Mouse (Mus musculus): Measurements from ENCODE around the gene Sncb.
A peak's percentile ranks its signal among the peaks of the same experiment; 100 is the strongest.

Gene Sncb

GRCm38 (mm10) chr13:54781086-54781485 lies 14.7 kb upstream of the Sncb start:
- peak; percentile 29 for DNase-seq

- peak; percentile 70 for DNase-seq
These were observed 14.2 kb upstream of the Sncb start for GRCm38 (mm10) chr13:54780592-54780991.

GRCm38 (mm10) chr13:54767012-54767411 lies 617 bp upstream of the Sncb start:
- no peak for DNase-seq

GRCm38 (mm10) chr13:54765281-54766191 lies 859 bp downstream of the Sncb start:
- DNase-seq: no peak

- DNase-seq: no peak
These were observed 5.5 kb downstream of the Sncb start for GRCm38 (mm10) chr13:54760906-54761305.

- DNase-seq: peak; percentile 95
These were observed 6.1 kb downstream of the Sncb start for GRCm38 (mm10) chr13:54760164-54760795.

GRCm38 (mm10) chr13:54759496-54759895 lies 6.9 kb downstream of the Sncb start:
- peak; percentile 10 for DNase-seq

- DNase-seq: no peak
These were observed 7.5 kb downstream of the Sncb start for GRCm38 (mm10) chr13:54758756-54759470.

GRCm38 (mm10) chr13:54758045-54758755 lies 8.2 kb downstream of the Sncb start:
- peak; percentile 93 for DNase-seq

GRCm38 (mm10) chr13:54757093-54757830 lies 9.1 kb downstream of the Sncb start:
- no peak for DNase-seq

GRCm38 (mm10) chr13:54756156-54756712 lies 10.2 kb downstream of the Sncb start:
- no peak for DNase-seq

- DNase-seq: peak; percentile 76
These were observed 11.1 kb downstream of the Sncb start for GRCm38 (mm10) chr13:54755201-54755830.

GRCm38 (mm10) chr13:54754169-54755080 lies 12.0 kb downstream of the Sncb start:
- no peak for DNase-seq

GRCm38 (mm10) chr13:54753733-54754132 lies 12.7 kb downstream of the Sncb start:
- no peak for DNase-seq

GRCm38 (mm10) chr13:54752656-54753055 lies 13.7 kb downstream of the Sncb start:
- peak; percentile 95 for DNase-seq

GRCm38 (mm10) chr13:54750699-54751098 lies 15.7 kb downstream of the Sncb start:
- DNase-seq: no peak

- no peak for DNase-seq
These were observed 16.5 kb downstream of the Sncb start, which contains the start of gene Gprin1 for GRCm38 (mm10) chr13:54749864-54750411. Gene Gprin1, minus strand, starts transcription at chr13:54749874.

GRCm38 (mm10) chr13:54749061-54749863 lies 17.1 kb downstream of the Sncb start:
- no peak for DNase-seq

GRCm38 (mm10) chr13:54748721-54749060 lies 17.7 kb downstream of the Sncb start:
- no peak for DNase-seq

All from layer of hippocampus, adult 9-11 months (tissue).